26 mouse cellular contexts compared by ENCODE assay signal in the genomic region with DNA sequence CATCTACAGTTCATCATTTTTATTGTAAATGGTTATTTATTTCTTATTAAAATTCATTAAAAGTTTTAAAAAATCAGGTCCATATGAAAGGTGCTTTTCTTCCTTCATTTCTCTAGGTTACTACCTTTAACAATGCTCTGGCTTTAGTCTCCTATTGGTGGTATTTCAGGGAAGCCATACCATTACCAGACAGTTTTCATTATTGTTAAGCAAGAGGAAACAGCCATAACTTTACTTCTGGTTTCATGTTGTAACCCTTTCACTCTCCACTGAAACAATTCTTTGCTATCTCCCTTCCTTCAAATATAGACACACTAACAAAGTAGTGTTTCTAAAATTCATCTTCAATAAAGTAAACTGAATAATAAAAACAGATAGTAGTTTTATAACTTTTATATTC. TPM values are rescaled to one million over a fixed set of nuclear protein-coding genes. Genes with fewer than 3 reads are reported as not detected.
"Had no signal": no experiment of that assay in that cellular context is flagged by ENCODE, and none has a peak within 500 bp of the region (broad histone marks: within the 10 kb centered on the region; RNA-seq: fewer than 3 reads in every experiment).

No protein-coding gene starts in this region.

- H3K4me2 ChIP-seq: liver, embryonic 15.5 days; lung, embryonic 15.5 days; midbrain, embryonic 11.5 days; midbrain, embryonic 13.5 days; midbrain, embryonic 15.5 days; neural tube, embryonic 12.5 days had no signal

- DNase-seq: liver, postnatal 0 days; lung, adult 2 months; lung, postnatal 10 days; lung, postnatal 36 days; retina, postnatal 1 day; right cerebral cortex, adult 18-20 months; right cerebral cortex, postnatal 25 days; right cerebral cortex, postnatal 4 days; spleen, adult 18-20 months; thymus, adult 18-20 months; thymus, postnatal 14 days; thymus, postnatal 36 days had no signal

- H3K9me3 ChIP-seq: liver, embryonic 15.5 days; lung, embryonic 15.5 days; megakaryocyte, embryonic 14.5 days; midbrain, embryonic 13.5 days; midbrain, embryonic 15.5 days; neural tube, embryonic 12.5 days had no signal

- H3K4me1 ChIP-seq: liver, embryonic 15.5 days; lung, embryonic 15.5 days; midbrain, embryonic 13.5 days; midbrain, embryonic 15.5 days; neural tube, embryonic 12.5 days had no signal

- H3K4me3 ChIP-seq: liver, embryonic 15.5 days; lung, embryonic 15.5 days; megakaryocyte, embryonic 14.5 days; midbrain, embryonic 13.5 days; midbrain, embryonic 15.5 days; neural tube, embryonic 12.5 days had no signal

- H3K27ac ChIP-seq: liver, embryonic 15.5 days; lung, embryonic 15.5 days; macrophage; midbrain, embryonic 13.5 days; midbrain, embryonic 15.5 days; neural tube, embryonic 12.5 days had no signal

- H3K36me3 ChIP-seq: liver, embryonic 15.5 days; lung, embryonic 15.5 days; midbrain, embryonic 13.5 days; midbrain, embryonic 15.5 days; neural tube, embryonic 12.5 days had no signal

- H3K9ac ChIP-seq: liver, embryonic 15.5 days; liver, postnatal 0 days; lung, embryonic 15.5 days; midbrain, embryonic 13.5 days; midbrain, embryonic 15.5 days; neural tube, embryonic 12.5 days had no signal

- H3K27me3 ChIP-seq: liver, embryonic 15.5 days; lung, embryonic 15.5 days; megakaryocyte, embryonic 14.5 days; midbrain, embryonic 13.5 days; midbrain, embryonic 15.5 days; neural tube, embryonic 12.5 days had no signal

- ATAC-seq: liver, postnatal 0 days; midbrain, embryonic 13.5 days; midbrain, embryonic 15.5 days had no signal

RNA-seq across cellular contexts. Expression of a gene that starts 6.8 kb away (rescaled TPM):
- total RNA-seq: midbrain, postnatal 0 days had no signal
- polyA plus RNA-seq: midbrain, embryonic 13.5 days; midbrain, postnatal 0 days; neural tube, embryonic 14.5 days had no signal

RNA-seq across cellular contexts. Expression of a gene that starts 35.8 kb away (rescaled TPM):
- total RNA-seq: monocyte, adult 5-6 weeks had no signal
- polyA plus RNA-seq: liver, embryonic 15.5 days; liver, postnatal 0 days; lung, adult 2 months; lung, embryonic 15.5 days; macrophage; small intestine, adult 2 months; stomach, embryonic 14.5 days; stomach, embryonic 16.5 days had no signal
